Mouse (Mus musculus): ENCODE data around the gene Hmgn1.

DNA sequence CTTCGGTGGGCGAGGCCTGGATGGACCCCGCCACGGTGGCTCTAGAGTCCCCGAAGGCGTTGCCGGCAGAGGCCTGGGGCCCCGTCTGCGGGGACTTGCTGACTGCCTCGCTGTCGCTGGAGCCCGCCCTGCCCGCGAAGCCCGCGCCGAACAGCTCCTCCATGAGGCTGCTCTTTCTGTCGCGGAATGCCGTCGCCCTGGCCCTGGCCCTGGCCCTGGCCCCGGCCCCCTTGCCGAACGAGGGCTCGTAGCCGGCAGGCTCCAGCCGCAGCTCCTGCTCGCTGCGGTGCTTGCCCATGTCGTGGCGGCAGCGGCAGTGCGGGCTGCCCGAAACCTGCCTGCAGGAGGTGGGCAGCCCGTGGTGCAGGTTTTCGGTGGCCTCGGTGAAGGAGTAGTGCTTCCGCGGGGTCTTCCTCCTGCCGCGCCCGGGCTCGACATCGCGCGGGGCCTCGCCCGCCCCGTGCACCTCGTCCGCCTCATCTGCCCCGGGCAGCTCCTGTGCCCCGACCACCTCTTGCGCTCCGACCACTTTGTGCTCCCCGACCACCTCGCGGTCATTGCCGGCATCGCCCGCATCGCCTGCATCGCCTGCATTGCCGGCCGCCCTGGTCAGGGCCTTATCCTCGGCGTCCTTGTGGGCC is 31.7 kb upstream of the Hmgn1 start:
- TF ChIP-seq CTCF (IDR thresholded peaks at IDR 0.05; ENCODE audit: low read depth, low read length) (no peak), EP300 (IDR thresholded peaks at IDR 0.05; ENCODE audit: insufficient read depth, low read depth, low read length) (no peak)

Measured in ES-Bruce4 (cell line).